Mouse (Mus musculus) Patski (cell line): Measurements from ENCODE around the gene Nfya. TPM values are rescaled to one million over a fixed set of nuclear protein-coding genes. Genes with fewer than 3 reads are reported as not detected.

ENCODE experiments used
- ATAC-seq: fragments of 100-300 bp; one replicate; pipeline ENCODE4 v1.8.0; 2021
- CTCF ChIA-PET: fragments of 350-600 bp; sonication (Branson Sonifier 250); formaldehyde crosslinking; loops from one replicate; lab custom pipeline; 2022; ENCODE audit warnings: inconsistent platforms; lab: Charles Lee
- POLR2A ChIA-PET: fragments of 350-600 bp; sonication (Branson Sonifier 250); formaldehyde crosslinking; loops from one replicate; lab custom pipeline; 2022; ENCODE audit warnings: antibody characterized with exemption, inconsistent platforms; lab: Charles Lee
- DNase-seq: peaks from one replicate; pipeline ENCODE4 v3.0.0-alpha.2; 2011; ENCODE audit warnings: low read depth, low spot score
- H3K27me3 ChIP-seq: fragments of 371-371 bp; one replicate; pipeline ENCODE4 v1.5.1; 2021
- CTCF ChIP-seq: fragments of 100-300 bp; IDR thresholded peaks from one replicate; pipeline ENCODE4 v1.5.1; 2021
- in situ Hi-C: fragments of 300-500 bp; cut with MboI; formaldehyde crosslinking; loops from 3 replicates; pipeline ENCODE4 v1.11.1; 2018; ENCODE audit warnings: low pct_unique_long_range_greater_than_20kb, mixed read lengths
- polyA plus RNA-seq: library from polyadenylated mRNA; unstranded; gene quantifications from one replicate; pipeline ENCODE4 v1.2.3, GENCODE M21; 2021

Gene Nfya
- polyA plus RNA-seq, 1 experiment from 2014 or later = 57.3 TPM

- peak; percentile 77 for DNase-seq
- ATAC-seq = peak; percentile 37
- POLR2A ChIA-PET = interaction anchor here (1.1 kb wide), 1 partner anchor 9 kb away, joined by 5 read pairs; no protein-coding TSS in a partner anchor
- CTCF ChIA-PET = interaction anchor here (1.7 to 2.4 kb wide), 3 partner anchors 9 to 12 kb away, joined by 8 to 11 read pairs (median 8); partner anchors contain the start of gene Tspo2
- TF ChIP-seq CTCF = no peak
- no peaks in the 10 kb centered on the region for H3K27me3 ChIP-seq
- in situ Hi-C loops = no loop called here
These were observed 33.9 kb upstream of the Nfya start for GRCm38 (mm10) chr17:48443542-48444145.

DNA sequence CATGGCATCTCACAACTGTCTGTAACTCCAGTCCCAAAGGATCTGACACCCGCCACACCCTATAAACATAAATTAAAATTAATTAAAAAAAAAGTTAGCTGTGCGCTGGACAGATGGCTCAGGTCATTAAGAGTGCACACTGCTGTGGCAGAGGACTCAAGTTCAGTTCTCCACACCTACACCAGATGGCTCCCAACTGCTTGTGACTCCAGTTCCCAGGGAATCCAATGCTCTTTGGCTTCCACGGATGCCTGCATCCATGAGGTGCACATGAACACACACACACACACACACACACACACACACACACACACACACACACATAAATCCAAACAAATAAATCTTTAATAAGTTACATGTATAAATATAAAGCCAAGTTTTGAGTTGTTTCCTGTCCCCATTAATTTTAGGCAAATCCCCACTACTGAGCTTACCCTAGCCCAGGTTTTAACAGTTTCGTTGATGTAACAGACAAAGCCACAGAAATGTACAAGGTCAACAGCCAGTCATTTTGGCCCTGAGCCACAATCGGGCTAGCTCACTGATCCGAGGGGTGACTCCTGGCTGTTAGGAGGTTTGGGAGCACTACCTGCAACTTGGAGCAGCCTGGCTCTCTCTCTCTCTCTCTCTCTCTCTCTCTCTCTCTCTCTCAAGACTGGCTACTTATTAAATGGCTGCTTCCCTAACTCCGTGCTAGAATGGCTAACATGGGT is 33.2 kb upstream of the Nfya start:
- DNase-seq = peak; percentile 76
- ChIA-PET POLR2A (interaction anchor here (1.1 kb wide), 1 partner anchor 10 kb away, joined by 5 read pairs; no protein-coding TSS in a partner anchor), CTCF (interaction anchor here (1.7 to 2.4 kb wide), 4 partner anchors 9 to 158 kb away, joined by 4 to 11 read pairs (median 8); partner anchors contain the start of gene Tspo2)
- ATAC-seq = peak; percentile 78
- no peak for TF ChIP-seq CTCF
- in situ Hi-C loops = no loop called here
- no peaks in the 10 kb centered on the region for H3K27me3 ChIP-seq

DNA sequence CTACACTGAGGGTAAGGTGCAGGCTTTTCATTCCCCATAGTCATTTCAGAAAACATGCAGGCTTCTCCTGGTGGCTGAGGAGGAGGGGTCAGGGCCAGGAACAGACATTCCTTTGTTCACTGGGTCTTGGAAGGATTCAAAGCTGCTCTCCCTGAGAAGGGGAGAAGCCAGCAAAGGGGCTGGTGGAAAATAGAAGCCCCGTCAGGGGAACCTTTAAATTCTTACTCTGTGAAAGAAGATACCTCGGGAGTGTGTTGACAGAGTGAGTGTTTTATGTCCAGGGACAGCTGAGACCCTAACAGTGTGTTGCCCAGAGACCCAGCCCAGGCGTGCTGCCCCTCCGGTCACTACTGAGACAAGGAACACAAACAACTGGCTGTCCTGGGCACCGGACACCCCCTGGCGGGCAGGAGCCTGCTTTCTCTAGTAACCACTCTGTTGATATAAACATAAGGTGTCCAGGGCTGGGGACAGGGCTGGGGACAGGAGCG is 27.8 kb upstream of the Nfya start:
- no peak for TF ChIP-seq CTCF
- POLR2A ChIA-PET = interaction anchor here (0.6 kb wide), 1 partner anchor 682 kb away, joined by 3 read pairs; no protein-coding TSS in a partner anchor
- no peaks in the 10 kb centered on the region for H3K27me3 ChIP-seq
- no peak for DNase-seq
- CTCF ChIA-PET = no interaction called here
- in situ Hi-C loops = loop anchor here (5.0 kb wide), 1 partner anchor 65 kb away; no protein-coding TSS in a partner anchor
- ATAC-seq = peak; percentile 74

DNA sequence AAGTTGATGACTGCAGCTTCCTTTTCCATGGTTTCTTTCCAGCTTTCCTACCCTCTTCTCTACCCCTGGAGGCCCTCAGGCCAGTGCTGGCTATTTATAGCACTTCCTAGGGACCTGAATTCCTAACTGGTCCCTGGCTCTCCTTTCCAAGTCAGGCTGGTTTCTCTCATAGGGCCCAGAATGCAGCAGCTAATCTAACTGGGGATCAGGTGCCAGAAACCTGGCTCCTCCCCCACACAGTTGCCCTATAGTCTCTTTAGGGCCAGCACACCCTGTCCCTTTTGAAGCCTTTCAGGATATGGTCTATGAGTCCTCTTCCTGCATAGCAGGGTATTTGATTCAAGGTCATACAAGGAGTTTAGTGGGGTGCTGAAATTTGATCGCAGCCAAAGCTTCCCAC is 26.8 kb upstream of the Nfya start:
- CTCF ChIA-PET = no interaction called here
- peak; percentile 83 for ATAC-seq

DNA sequence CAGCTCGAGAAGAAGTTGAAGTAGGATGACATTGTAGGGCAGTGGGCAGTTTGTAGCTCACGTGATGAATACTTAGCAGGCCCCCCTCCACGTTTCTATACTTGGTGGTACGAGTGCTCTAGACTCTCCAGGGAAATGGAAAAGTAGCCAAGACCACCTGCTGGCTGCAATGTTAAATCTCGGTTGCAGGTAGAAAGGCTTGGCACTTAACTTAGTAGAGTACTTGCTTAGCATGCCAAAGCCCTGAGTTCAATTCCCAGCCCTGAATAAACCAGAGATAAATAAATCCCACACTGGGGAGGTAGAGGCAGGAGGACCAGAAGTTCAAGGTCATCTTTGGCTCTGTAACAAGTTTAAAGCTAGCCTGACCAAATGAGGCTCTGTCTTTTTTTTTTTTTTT is 24.8 kb upstream of the Nfya start:
- no peaks in the 10 kb centered on the region for H3K27me3 ChIP-seq
- no peak for TF ChIP-seq CTCF
- DNase-seq (no peak), ATAC-seq (no peak)
- CTCF ChIA-PET = interaction anchor here (1.0 to 1.9 kb wide), 3 partner anchors 8 to 33 kb away, joined by 3 to 8 read pairs (median 3); no protein-coding TSS in a partner anchor
- POLR2A ChIA-PET = no interaction called here
- in situ Hi-C loops = no loop called here

More for the DNA sequence above, 26.8 kb upstream of the Nfya start:
- POLR2A ChIA-PET = no interaction called here
- no peak for DNase-seq
- H3K27me3 ChIP-seq = no peaks in the 10 kb centered on the region
- in situ Hi-C loops = loop anchor here (5.0 kb wide), 1 partner anchor 66 kb away; no protein-coding TSS in a partner anchor
- no peak for TF ChIP-seq CTCF

- ChIA-PET CTCF (interaction anchor here (1.0 to 1.9 kb wide), 3 partner anchors 9 to 34 kb away, joined by 3 to 8 read pairs (median 3); no protein-coding TSS in a partner anchor), POLR2A (no interaction called here)
- DNase-seq (no peak), ATAC-seq (no peak)
- H3K27me3 ChIP-seq = no peaks in the 10 kb centered on the region
- TF ChIP-seq CTCF = no peak
- in situ Hi-C loops = no loop called here
These were observed 24.1 kb upstream of the Nfya start for GRCm38 (mm10) chr17:48433689-48434330.

GRCm38 (mm10) chr17:48433006-48433655 is 23.4 kb upstream of the Nfya start:
- in situ Hi-C loops = no loop called here
- no peak for DNase-seq
- ATAC-seq = no peak
- TF ChIP-seq CTCF = no peak
- ChIA-PET CTCF (interaction anchor here (1.9 kb wide), 1 partner anchor 10 kb away, joined by 8 read pairs; no protein-coding TSS in a partner anchor), POLR2A (no interaction called here)
- no peaks in the 10 kb centered on the region for H3K27me3 ChIP-seq

DNA sequence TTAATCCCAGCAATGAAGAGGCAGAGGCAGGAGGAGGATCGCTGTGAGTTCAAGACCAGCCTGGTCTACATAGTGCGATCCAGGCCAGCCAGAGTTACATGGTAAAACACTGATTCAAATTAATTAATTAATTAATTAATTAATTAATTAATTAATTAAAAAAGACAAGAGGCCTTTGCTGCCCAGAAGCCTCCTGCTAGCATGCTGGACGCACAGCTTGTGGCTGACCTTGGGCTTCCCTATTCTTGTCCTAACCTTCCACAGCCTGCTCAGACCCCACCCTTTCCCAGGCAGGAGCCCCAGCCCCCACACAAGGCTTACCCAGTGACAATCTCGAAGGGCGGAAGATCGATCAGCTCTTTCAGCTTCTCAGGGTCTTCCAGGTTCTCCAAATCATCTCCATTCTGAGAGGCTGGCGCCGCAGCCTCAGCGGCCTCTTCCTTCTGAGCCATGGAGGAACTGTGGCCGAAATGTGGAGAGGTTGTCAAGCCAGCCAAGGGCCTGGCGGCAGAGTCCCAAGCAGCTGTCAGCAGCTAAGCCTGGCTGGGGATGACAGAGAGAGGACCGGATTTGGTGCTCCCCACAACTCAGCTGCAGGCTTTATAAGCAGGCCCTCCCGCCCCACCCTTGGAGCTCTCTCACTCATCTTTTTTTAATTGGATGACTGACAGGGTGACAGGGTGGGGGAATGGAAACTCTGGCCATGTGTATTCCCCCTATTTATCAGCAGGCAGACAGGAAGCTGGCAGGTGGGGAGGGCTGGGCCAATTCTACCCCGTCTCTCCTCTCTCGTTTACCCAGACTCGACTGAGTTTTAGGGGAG is 22.7 kb upstream of the Nfya start, which contains the start of gene Apobec2:
Gene Apobec2 (minus strand): TSS at position 773 of the 823 bp plus-strand sequence.
- H3K27me3 ChIP-seq = no peaks in the 10 kb centered on the region
- TF ChIP-seq CTCF = no peak
- DNase-seq (no peak), ATAC-seq (no peak)
- ChIA-PET POLR2A (no interaction called here), CTCF (interaction anchor here (2.3 kb wide), 1 partner anchor 10 kb away, joined by 8 read pairs; no protein-coding TSS in a partner anchor)
- in situ Hi-C loops = no loop called here

DNA sequence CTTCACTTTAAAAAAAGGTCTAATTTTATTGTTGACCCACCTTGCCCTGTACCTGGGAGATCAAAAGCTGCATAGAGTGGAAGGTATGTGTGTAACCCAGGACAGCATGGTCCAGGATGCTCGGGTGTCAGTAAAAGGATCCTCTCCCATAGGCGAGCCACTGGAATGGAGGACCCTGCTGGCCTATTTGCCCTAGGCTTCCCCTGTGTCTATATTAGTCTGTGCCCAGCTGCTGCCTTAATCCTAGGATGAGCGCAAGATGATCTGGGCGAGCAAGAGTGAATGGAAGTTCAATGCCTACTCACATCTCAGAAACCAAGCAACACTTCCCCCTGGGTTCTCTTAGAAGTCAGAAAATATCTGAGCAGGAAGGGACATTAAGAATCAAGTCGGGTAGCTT is 21.3 kb upstream of the Nfya start:
- DNase-seq (no peak), ATAC-seq (no peak)
- no peak for TF ChIP-seq CTCF
- in situ Hi-C loops = no loop called here
- CTCF ChIA-PET = interaction anchor here (2.3 kb wide), 1 partner anchor 12 kb away, joined by 8 read pairs; no protein-coding TSS in a partner anchor
- H3K27me3 ChIP-seq = no peaks in the 10 kb centered on the region
- POLR2A ChIA-PET = no interaction called here
